Mouse (Mus musculus) limb, embryonic 14.5 days (tissue): ENCODE results near the gene Gm4881. TPM values are rescaled to one million over a fixed set of nuclear protein-coding genes. Genes with fewer than 3 reads are reported as not detected.

Experiments
- ATAC-seq: fragments of 200-750 bp; cut with Nextera tagmentation; 2 replicates; pipeline ENCODE4 v1.8.0; 2017; ENCODE audit warnings: low read depth, moderate number of reproducible peaks, moderate TSS enrichment; ENCODE audit not compliant: low FRiP score
- DNase-seq: peaks from one replicate; pipeline ENCODE4 v3.0.0-alpha.2; 2015; ENCODE audit warnings: low spot score
- H3K27ac ChIP-seq: fragments of 300-500 bp; sonication (generic); replicated peaks from 2 replicates; pipeline ENCODE4 v1.5.1; 2014; ENCODE audit warnings: low read depth, mild to moderate bottlenecking, low read length, moderate library complexity, mixed read lengths
- H3K27me3 ChIP-seq: fragments of 300-500 bp; sonication (generic); 2 replicates; pipeline ENCODE4 v1.6.1; 2014; ENCODE audit warnings: low read length, mixed read lengths; ENCODE audit not compliant: control insufficient read depth, insufficient read depth
- H3K36me3 ChIP-seq: fragments of 300-500 bp; sonication (generic); 2 replicates; pipeline ENCODE4 v1.6.1; 2014; ENCODE audit warnings: mild to moderate bottlenecking, low read length, moderate library complexity, mixed read lengths; ENCODE audit not compliant: control insufficient read depth, insufficient read depth
- H3K4me1 ChIP-seq: fragments of 300-500 bp; sonication (generic); 2 replicates; pipeline ENCODE4 v1.6.1; 2014; ENCODE audit warnings: antibody characterized with exemption, low read length, mixed read lengths; ENCODE audit not compliant: control insufficient read depth, insufficient read depth
- H3K4me2 ChIP-seq: fragments of 300-500 bp; sonication (generic); replicated peaks from 2 replicates; pipeline ENCODE4 v1.6.1; 2014; ENCODE audit warnings: low read depth, mild to moderate bottlenecking, low read length, moderate library complexity; ENCODE audit not compliant: severe bottlenecking
- H3K4me3 ChIP-seq: fragments of 300-500 bp; sonication (generic); replicated peaks from 2 replicates; pipeline ENCODE4 v1.5.1; 2014; ENCODE audit warnings: low read length
- H3K9ac ChIP-seq: fragments of 300-500 bp; sonication (generic); 2 replicates; pipeline ENCODE4 v1.6.1; 2014; ENCODE audit warnings: mild to moderate bottlenecking, low read depth, low read length, moderate library complexity; ENCODE audit not compliant: severe bottlenecking
- H3K9me3 ChIP-seq: fragments of 300-500 bp; sonication (generic); 2 replicates; pipeline ENCODE4 v1.6.1; 2016; ENCODE audit warnings: low read length; ENCODE audit not compliant: control insufficient read depth
- POLR2A ChIP-seq: fragments of 200-500 bp; IDR thresholded peaks from 2 replicates; pipeline ENCODE4 v1.8.0; 2012; ENCODE audit warnings: inconsistent platforms, mild to moderate bottlenecking, moderate library complexity, borderline replicate concordance; ENCODE audit not compliant: insufficient read depth, insufficient read length; ENCODE audit errors: extremely low read depth
- WGBS: fragments of 180-500 bp; shearing (Covaris S2); extraction: QIAGEN DNeasy Blood & Tissue Kit; methylation state at CpG from one replicate; pipeline ENCODE4 v1.1.7; 2014; 5-methylcytosine and 5-hydroxymethylcytosine counted together
- polyA plus RNA-seq, 2 experiments: library from polyadenylated mRNA; depleted of rRNA in 1 of 2; stranded (reverse) in 1 of 2; unstranded in 1 of 2; fragments of >200 nt; fragmentation: Nextera tagmentation in 1 of 2; extraction: Ambion mirVana in 1 of 2; gene quantifications; 2 replicates each; pipeline versions ENCODE4 v1.2.1 to v1.2.3; 2012 to 2014

Gene Gm4881
- polyA plus RNA-seq, 2 experiments, result 0.06 TPM; not detected in 1

DNA sequence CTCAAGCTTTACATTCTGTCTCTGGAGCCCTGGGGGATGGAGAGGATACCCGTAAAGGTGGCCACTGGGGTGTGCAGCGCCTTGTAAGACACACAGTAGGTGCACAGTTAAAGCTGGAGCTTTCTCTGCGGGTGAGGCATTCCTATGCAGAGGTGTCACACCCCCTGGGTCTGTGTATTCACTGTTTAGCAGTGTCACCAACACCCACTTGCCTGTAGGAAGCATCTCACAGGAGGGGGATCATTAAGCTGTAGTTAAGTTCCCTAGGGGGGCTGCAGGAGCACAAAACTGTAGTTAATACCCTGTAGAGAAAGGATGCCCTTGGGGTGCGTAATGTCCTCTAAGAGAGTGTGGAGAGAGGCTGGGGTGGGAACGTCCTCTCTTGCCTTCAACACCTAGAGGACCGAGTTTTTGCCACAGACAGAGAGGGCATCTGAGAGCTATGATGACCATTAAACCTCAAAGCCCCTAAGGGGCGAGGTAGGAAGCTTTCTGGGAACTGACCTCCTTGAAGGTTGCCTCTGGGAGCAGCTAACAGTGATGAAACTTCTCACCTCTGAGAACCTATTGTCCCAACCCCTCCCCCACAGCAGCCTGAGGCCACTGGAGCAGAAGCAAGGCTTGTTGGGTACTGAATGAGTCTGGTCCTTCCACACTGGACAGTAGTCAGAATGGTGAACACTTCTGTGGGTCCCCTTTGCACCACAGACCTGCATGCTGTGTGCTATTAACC lies 3.2 kb upstream of the Gm4881 start:
- peaks cover 98% of the 10 kb centered on the region for H3K27me3 ChIP-seq
- ATAC-seq, result no peak
- no peak overlapping the region for H3K9ac ChIP-seq
- no peak for TF ChIP-seq POLR2A
- 0 out of 2 replicates have a peak, but pooled peaks cover 2% of the 10 kb centered on the region for H3K4me1 ChIP-seq
- WGBS, result 3% methylated on average over 7 of the region's 7 CpGs
- no peak for DNase-seq
- no peaks in the 10 kb centered on the region for H3K36me3 ChIP-seq
- no peak overlapping the region for H3K27ac ChIP-seq
- no peak overlapping the region for H3K4me2 ChIP-seq
- no peak overlapping the region for H3K4me3 ChIP-seq
- H3K9me3 ChIP-seq, result no peaks in the 10 kb centered on the region

GRCm38 (mm10) chr7:24943641-24944040 lies 653 bp downstream of the Gm4881 start:
- H3K4me1 ChIP-seq, result 0 out of 2 replicates have a peak, but pooled peaks cover 2% of the 10 kb centered on the region
- no peaks in the 10 kb centered on the region for H3K36me3 ChIP-seq
- no peak overlapping the region for H3K4me2 ChIP-seq
- H3K4me3 ChIP-seq, result no peak overlapping the region
- H3K9me3 ChIP-seq, result no peaks in the 10 kb centered on the region
- H3K9ac ChIP-seq, result no peak overlapping the region
- ATAC-seq, result no peak
- H3K27ac ChIP-seq, result no peak overlapping the region
- DNase-seq, result no peak
- TF ChIP-seq POLR2A, result no peak
- peaks cover 85% of the 10 kb centered on the region for H3K27me3 ChIP-seq
- 5% methylated on average over 6 of the region's 6 CpGs for WGBS

DNA sequence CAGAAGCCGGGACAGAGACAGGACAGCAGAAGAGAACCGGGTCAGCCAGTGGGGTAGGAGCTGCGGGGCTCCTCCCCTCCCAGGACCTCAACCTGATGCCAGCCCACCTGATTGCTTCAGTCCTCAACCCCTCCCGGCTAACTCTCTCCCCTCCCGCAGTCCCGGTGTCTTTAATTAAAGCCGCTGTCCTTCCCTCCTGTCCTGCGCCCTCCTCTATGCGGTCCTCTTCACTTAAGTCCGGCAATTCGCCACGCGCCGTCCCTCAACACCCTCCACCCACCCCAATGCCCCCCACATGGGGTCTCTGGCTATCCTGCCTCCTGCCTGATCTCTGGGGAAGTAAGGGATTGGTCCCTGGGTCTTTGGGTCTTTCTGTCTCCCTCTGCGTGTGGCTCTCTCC lies 12.6 kb downstream of the Gm4881 start:
- DNase-seq, result no peak
- Histone ChIP-seq H3K4me1 (no peaks in the 10 kb centered on the region), H3K9ac (no peak overlapping the region), H3K36me3 (peaks cover 10% of the 10 kb centered on the region), H3K27me3 (peaks cover 72% of the 10 kb centered on the region), H3K27ac (no peak overlapping the region), H3K4me3 (no peak overlapping the region), H3K4me2 (no peak overlapping the region), H3K9me3 (no peaks in the 10 kb centered on the region)
- WGBS, result 0% methylated on average over 14 of the region's 15 CpGs
- no peak for TF ChIP-seq POLR2A
- no peak for ATAC-seq

GRCm38 (mm10) chr7:24930475-24930874 lies 13.8 kb downstream of the Gm4881 start:
- no peak for TF ChIP-seq POLR2A
- Histone ChIP-seq H3K9ac (no peak overlapping the region), H3K9me3 (no peaks in the 10 kb centered on the region), H3K4me2 (no peak overlapping the region), H3K27ac (no peak overlapping the region), H3K36me3 (peaks cover 21% of the 10 kb centered on the region), H3K4me3 (no peak overlapping the region), H3K4me1 (no peaks in the 10 kb centered on the region), H3K27me3 (peaks cover 61% of the 10 kb centered on the region)
- ATAC-seq (no peak), DNase-seq (no peak)
- WGBS, result 50% methylated on average over 6 of the region's 6 CpGs

GRCm38 (mm10) chr7:24919728-24920127 lies 24.6 kb downstream of the Gm4881 start:
- DNase-seq (no peak), ATAC-seq (no peak)
- no peaks in the 10 kb centered on the region for H3K9me3 ChIP-seq
- WGBS, result 88% methylated on average over 9 of the region's 9 CpGs
- H3K27ac ChIP-seq, result no peak overlapping the region
- no peak overlapping the region for H3K4me3 ChIP-seq
- TF ChIP-seq POLR2A, result no peak
- H3K27me3 ChIP-seq, result no peaks in the 10 kb centered on the region
- H3K36me3 ChIP-seq, result peaks cover 83% of the 10 kb centered on the region
- H3K4me1 ChIP-seq, result no peaks in the 10 kb centered on the region
- H3K9ac ChIP-seq, result no peak overlapping the region
- H3K4me2 ChIP-seq, result no peak overlapping the region
